Mouse (Mus musculus) adrenal gland, postnatal 10 days (tissue): ENCODE results near the gene Spata31d1a. TPM values are rescaled to one million over a fixed set of nuclear protein-coding genes. Genes with fewer than 3 reads are reported as not detected.
"Not testable (repeated sequence)": the region's sequence is repeated elsewhere in the genome, so short reads cannot be mapped to it uniquely, and the experiment has no call there.

ENCODE experiments used
- DNase-seq: peaks from one replicate; pipeline ENCODE4 v3.0.0; 2021; ENCODE audit warnings: mixed read lengths
- long read RNA-seq, 2 experiments: library from polyadenylated mRNA; stranded (forward); transcript quantifications; one replicate each; pipeline ENCODE4 v2.0.0; 2021
- total RNA-seq, 2 experiments: library from RNA; stranded (reverse); gene quantifications; 2 replicates each; pipeline ENCODE4 v1.2.3; 2021

Spata31d1a gene
- total RNA-seq = not detected
- long read RNA-seq, experiment 1 = 0 reads
- long read RNA-seq, experiment 2, partial matches to known transcripts = 0 of 1 reads
- long read RNA-seq, experiment 2, other reads (novel, unspliced or antisense) = 1 of 1 reads

- DNase-seq = no peak
These were observed at the start of gene Spata31d1a for GRCm38 (mm10) chr13:59710230-59710629. Gene Spata31d1a, minus strand, starts transcription at chr13:59710330.

- no peak for DNase-seq
These were observed 46.8 kb upstream of the Spata31d1a start for GRCm38 (mm10) chr13:59756906-59757305.

- no peak for DNase-seq
These were observed 40.2 kb upstream of the Spata31d1a start for GRCm38 (mm10) chr13:59750310-59750709.

GRCm38 (mm10) chr13:59746711-59747110 is 36.6 kb upstream of the Spata31d1a start, which contains the start of gene 1700014D04Rik:
Gene 1700014D04Rik, minus strand, starts transcription at chr13:59746752.
- no peak for DNase-seq

- no peak for DNase-seq
These were observed 36.0 kb upstream of the Spata31d1a start for GRCm38 (mm10) chr13:59746164-59746563.

- DNase-seq = no peak
These were observed 35.3 kb upstream of the Spata31d1a start for GRCm38 (mm10) chr13:59745462-59745861.

- DNase-seq = no peak
These were observed 31.6 kb upstream of the Spata31d1a start for GRCm38 (mm10) chr13:59741697-59742096.

- peak; percentile 78 for DNase-seq
These were observed 31.0 kb upstream of the Spata31d1a start for GRCm38 (mm10) chr13:59741096-59741495.

- no peak for DNase-seq
These were observed 29.3 kb upstream of the Spata31d1a start for GRCm38 (mm10) chr13:59739397-59739796.

- DNase-seq = no peak
These were observed 28.3 kb upstream of the Spata31d1a start for GRCm38 (mm10) chr13:59738455-59738854.

- DNase-seq = no peak
These were observed 25.1 kb upstream of the Spata31d1a start for GRCm38 (mm10) chr13:59735190-59735589.

- not testable (repeated sequence) for DNase-seq
These were observed 24.2 kb upstream of the Spata31d1a start for GRCm38 (mm10) chr13:59734347-59734746.

GRCm38 (mm10) chr13:59733936-59734335 is 23.8 kb upstream of the Spata31d1a start:
- no peak for DNase-seq

GRCm38 (mm10) chr13:59731652-59732051 is 21.5 kb upstream of the Spata31d1a start, which contains the start of gene Spata31d1d:
Gene Spata31d1d, minus strand, starts transcription at chr13:59731752.
- no peak for DNase-seq

GRCm38 (mm10) chr13:59728378-59729093 is 18.4 kb upstream of the Spata31d1a start:
- DNase-seq = peak; percentile 88

- DNase-seq = peak; percentile 20
These were observed 16.2 kb upstream of the Spata31d1a start for GRCm38 (mm10) chr13:59726139-59726867.

- not testable (repeated sequence) for DNase-seq
These were observed 12.0 kb upstream of the Spata31d1a start for GRCm38 (mm10) chr13:59722089-59722488.

GRCm38 (mm10) chr13:59719475-59719874 is 9.3 kb upstream of the Spata31d1a start:
- DNase-seq = no peak

GRCm38 (mm10) chr13:59718857-59719440 is 8.8 kb upstream of the Spata31d1a start:
- DNase-seq = peak; percentile 18

- no peak for DNase-seq
These were observed 3.6 kb upstream of the Spata31d1a start for GRCm38 (mm10) chr13:59713710-59714109.

GRCm38 (mm10) chr13:59711984-59712383 is 1.9 kb upstream of the Spata31d1a start, which contains the start of gene Spata31d1b:
Gene Spata31d1b, plus strand, starts transcription at chr13:59712284.
- not testable (repeated sequence) for DNase-seq

- DNase-seq = no peak
These were observed 5.6 kb downstream of the Spata31d1a start for GRCm38 (mm10) chr13:59704562-59704961.

GRCm38 (mm10) chr13:59703514-59703913 is 6.6 kb downstream of the Spata31d1a start:
- DNase-seq = no peak
